16 mouse cellular contexts compared by ENCODE assay signal in genomic region chr5:112385973-112386372, GRCm38 (mm10). TPM values are rescaled to one million over a fixed set of nuclear protein-coding genes. Genes with fewer than 3 reads are reported as not detected.
DNase-seq lines count a peak whose midpoint lies in the region; ATAC-seq and TF ChIP-seq lines count a peak whose summit lies in the region.
"Had no signal": no experiment of that assay in that cellular context is flagged by ENCODE, and none has a peak within 500 bp of the region (broad histone marks: within the 10 kb centered on the region; RNA-seq: fewer than 3 reads in every experiment).

No protein-coding gene starts in this region.

- H3K36me3 ChIP-seq in ES-E14 (ENCODE audit: control insufficient read depth, insufficient read depth, low read length, poor library complexity, severe bottlenecking): no peaks in the 10 kb centered on the region
- no peaks in the 10 kb centered on the region for H3K36me3 ChIP-seq in intestine, embryonic 15.5 days

- H3K4me1 ChIP-seq in ES-E14 (ENCODE audit: control insufficient read depth in 2 of 2, insufficient read depth in 2 of 2, low read length in 2 of 2, poor library complexity in 1 of 2): 0 out of 4 replicates have a peak, but pooled peaks cover 0 to 2% of the 10 kb centered on the region in 2 experiments
- H3K4me1 ChIP-seq in intestine, embryonic 15.5 days (replicated peaks): no peaks in the 10 kb centered on the region; the same call in 1 of the 2 replicates

- in situ Hi-C loops in ES-E14 (cut with MboI; ENCODE audit: low sequenced_read_pairs in 2 of 2, unreplicated experiment in 2 of 2): no loop called here

- no peak overlapping the region for H3K4me3 ChIP-seq in ES-E14 (ENCODE audit: insufficient read depth in 1 of 2, low read depth in 1 of 2, low read length in 2 of 2, poor library complexity in 1 of 2, severe bottlenecking in 1 of 2)
- no peak overlapping the region for H3K4me3 ChIP-seq in intestine, embryonic 15.5 days (replicated peaks)
- H3K4me3 ChIP-seq: limb, embryonic 13.5 days; midbrain, embryonic 15.5 days had no signal

- no peak overlapping the region for H3K9ac ChIP-seq in ES-E14 (ENCODE audit: insufficient read depth, low read depth, low read length, poor library complexity, severe bottlenecking)
- H3K9ac ChIP-seq in intestine, embryonic 15.5 days: no peak overlapping the region
- H3K9ac ChIP-seq: limb, embryonic 13.5 days; midbrain, embryonic 15.5 days had no signal

- no peak overlapping the region for H3K27ac ChIP-seq in ES-E14 (ENCODE audit: insufficient read depth, low read depth, low read length, poor library complexity, severe bottlenecking)
- no peak overlapping the region for H3K27ac ChIP-seq in intestine, embryonic 15.5 days
- H3K27ac ChIP-seq: limb, embryonic 13.5 days; midbrain, embryonic 15.5 days had no signal

- peak; percentile 6 for DNase-seq in A20 (ENCODE audit: low read depth, low spot score)
- DNase-seq in ES-E14 (ENCODE audit: low read depth, low spot score): peak; percentile 35
- DNase-seq in spleen, postnatal 4 days (ENCODE audit: low spot score in 2 of 2): no peak
- DNase-seq in natural killer cell, adult 2 months (ENCODE audit: low spot score in 2 of 2): no peak
- DNase-seq in gastrocnemius, adult 8-10 months (ENCODE audit: low spot score in 2 of 2): no peak
- DNase-seq: gastrocnemius, postnatal 36 days; heart, postnatal 14 days; kidney, postnatal 36 days; thymus, postnatal 14 days had no signal

- no peaks in the 10 kb centered on the region for H3K9me3 ChIP-seq in ES-E14 (ENCODE audit: control insufficient read depth, insufficient read depth, low read depth, low read length)
- H3K9me3 ChIP-seq in intestine, embryonic 15.5 days: no peaks in the 10 kb centered on the region
- H3K9me3 ChIP-seq: G1E; limb, embryonic 13.5 days; midbrain, embryonic 15.5 days had no signal

- 0 out of 2 replicates have a peak, but pooled peaks cover under 1% of the 10 kb centered on the region for H3K27me3 ChIP-seq in intestine, embryonic 15.5 days (replicated peaks)
- H3K27me3 ChIP-seq: limb, embryonic 13.5 days; midbrain, embryonic 15.5 days had no signal

- ATAC-seq in intestine, embryonic 15.5 days: peak; percentile 69
- ATAC-seq in megakaryocyte progenitor cell, adult 5-6 weeks (replicated peaks; ENCODE audit: poor library complexity): peak; percentile 63
- ATAC-seq: forebrain, embryonic 16.5 days; midbrain, embryonic 15.5 days had no signal

- 71% methylated on average over 2 of the region's 2 CpGs for WGBS in intestine, embryonic 15.5 days

- no peak overlapping the region for H3K4me2 ChIP-seq in intestine, embryonic 15.5 days (replicated peaks)
- H3K4me2 ChIP-seq: limb, embryonic 13.5 days; midbrain, embryonic 15.5 days had no signal

TF ChIP-seq in ES-E14, 5 proteins besides CTCF, POLR2A, EP300 and RAD21:
- TF ChIP-seq MAFK (IDR thresholded peaks at IDR 0.05; ENCODE audit: insufficient read depth, low read depth, low read length) (no peak), ZNF384 (IDR thresholded peaks at IDR 0.05; ENCODE audit: low read depth, low read length) (no peak), CHD2 (IDR thresholded peaks at IDR 0.05; ENCODE audit: low read depth, low read length) (no peak), HCFC1 (IDR thresholded peaks at IDR 0.05; ENCODE audit: borderline replicate concordance, insufficient read depth, low read length) (no peak), ZC3H11A (IDR thresholded peaks at IDR 0.05; ENCODE audit: borderline replicate concordance, low read depth, low read length) (no peak)

RNA-seq across cellular contexts. Expression of gene Asphd2, which starts 8.7 kb away (rescaled TPM):
- 4.6 and 7.2 TPM in 2 replicates for total RNA-seq in ES-E14 (2012; rRNA removed)
- 8.5 and 10.1 TPM in 2 replicates for polyA plus RNA-seq in intestine, embryonic 15.5 days (2015; fragmentation: Nextera tagmentation; extraction: Ambion mirVana)
- total RNA-seq in megakaryocyte progenitor cell, adult 5-6 weeks (2015): not detected in 2 replicates
- total RNA-seq in megakaryocyte progenitor cell, adult 5-6 weeks (2017): not detected in 2 replicates
- total RNA-seq in gastrocnemius, adult 8-10 months (2022): under 1 TPM in 3 of 4 experiments, not detected in 1; 0.15 to 0.99 (median 0.20) TPM
- polyA plus RNA-seq: G1E had no signal

RNA-seq across cellular contexts. Expression of gene Gm6583, which starts 30.1 kb away (rescaled TPM):
- 0.16 and 0.18 TPM in 2 replicates for total RNA-seq in ES-E14 (2012; rRNA removed)
- 0.16 and 0.23 TPM in 2 replicates for polyA plus RNA-seq in intestine, embryonic 15.5 days (2015; fragmentation: Nextera tagmentation; extraction: Ambion mirVana)
- total RNA-seq in megakaryocyte progenitor cell, adult 5-6 weeks (2015): not detected in 2 replicates
- total RNA-seq in megakaryocyte progenitor cell, adult 5-6 weeks (2017): not detected in 2 replicates
- total RNA-seq in gastrocnemius, adult 8-10 months (2022): not detected
- total RNA-seq: G1E; gastrocnemius, postnatal 36 days; layer of hippocampus, postnatal 25 days had no signal
- polyA plus RNA-seq: G1E had no signal

RNA-seq across cellular contexts. Expression of gene Hps4, which starts 43.1 kb away (rescaled TPM):
- 19.5 and 30.8 TPM in 2 replicates for total RNA-seq in ES-E14 (2012; rRNA removed)
- 38.7 and 41.8 TPM in 2 replicates for polyA plus RNA-seq in intestine, embryonic 15.5 days (2015; fragmentation: Nextera tagmentation; extraction: Ambion mirVana)
- total RNA-seq in megakaryocyte progenitor cell, adult 5-6 weeks (2015): 15.1 and 15.9 TPM in 2 replicates
- total RNA-seq in megakaryocyte progenitor cell, adult 5-6 weeks (2017): 12.8 and 17.6 TPM in 2 replicates
- total RNA-seq in gastrocnemius, adult 8-10 months (2022): 1 to 10 TPM; 4.5 to 7.3 (median 5.5) TPM

RNA-seq across cellular contexts. Expression of gene Srrd, which starts 43.1 kb away (rescaled TPM):
- total RNA-seq in ES-E14 (2012; rRNA removed): 25.8 and 32.0 TPM in 2 replicates
- polyA plus RNA-seq in intestine, embryonic 15.5 days (2015; fragmentation: Nextera tagmentation; extraction: Ambion mirVana): 32.2 and 35.4 TPM in 2 replicates
- total RNA-seq in megakaryocyte progenitor cell, adult 5-6 weeks (2015): 33.7 and 40.2 TPM in 2 replicates
- total RNA-seq in megakaryocyte progenitor cell, adult 5-6 weeks (2017): 15.1 and 18.5 TPM in 2 replicates
- total RNA-seq in gastrocnemius, adult 8-10 months (2022): 1 to 10 TPM; 3.8 to 7.2 (median 5.1) TPM

RNA-seq across cellular contexts. Expression of gene Tfip11, which starts 59.8 kb away (rescaled TPM):
- 38.1 and 38.9 TPM in 2 replicates for total RNA-seq in ES-E14 (2012; rRNA removed)
- polyA plus RNA-seq in intestine, embryonic 15.5 days (2015; fragmentation: Nextera tagmentation; extraction: Ambion mirVana): 25.5 and 26.2 TPM in 2 replicates
- total RNA-seq in megakaryocyte progenitor cell, adult 5-6 weeks (2015): 12.9 and 16.2 TPM in 2 replicates
- 12.9 and 20.1 TPM in 2 replicates for total RNA-seq in megakaryocyte progenitor cell, adult 5-6 weeks (2017)
- total RNA-seq in gastrocnemius, adult 8-10 months (2022): 10 to 100 TPM; 11.9 to 14.7 (median 14.2) TPM

Comparison
In these comparisons a context has a peak if more than half of its experiments do, and no peak if none do; other contexts are left out.
1. DNase-seq: peak in A20 (single experiment) and ES-E14 (single experiment); none in spleen, postnatal 4 days (0 of 2), natural killer cell, adult 2 months (0 of 2) and gastrocnemius, adult 8-10 months (0 of 2).